ENCODE assay signal across 10 mouse cellular contexts in genomic region chr7:27606481-27607254, GRCm38 (mm10). TPM values are rescaled to one million over a fixed set of nuclear protein-coding genes. Genes with fewer than 3 reads are reported as not detected.
DNase-seq lines count a peak whose midpoint lies in the region; ATAC-seq and TF ChIP-seq lines count a peak whose summit lies in the region.
"Had no signal": no experiment of that assay in that cellular context is flagged by ENCODE, and none has a peak within 500 bp of the region (broad histone marks: within the 10 kb centered on the region; RNA-seq: fewer than 3 reads in every experiment).

No protein-coding gene starts in this region.

- DNase-seq in cerebellum, adult 2 months, result peak in 1 of 2 experiments; percentile 50
- no peak for DNase-seq in cerebellum, postnatal 36 days
- DNase-seq in hindbrain, embryonic 10.5 days (ENCODE audit: low spot score), result no peak
- no peak for DNase-seq in hindbrain, embryonic 14.5 days (ENCODE audit: low spot score)
- DNase-seq in testis, postnatal 14 days (ENCODE audit: low spot score), result no peak
- no peak for DNase-seq in natural killer cell, adult 2 months (ENCODE audit: low spot score in 2 of 2)

- peaks cover 38% of the 10 kb centered on the region for H3K36me3 ChIP-seq in hindbrain, embryonic 10.5 days
- H3K36me3 ChIP-seq in hindbrain, embryonic 14.5 days (replicated peaks; ENCODE audit: control insufficient read depth, insufficient read depth), result peaks cover 24% of the 10 kb centered on the region
- H3K36me3 ChIP-seq in testis, adult 2 months (ENCODE audit: control insufficient read depth, insufficient read depth, low read length), result peaks cover 2% of the 10 kb centered on the region; the same call in 1 of the 2 replicates

- H3K9me3 ChIP-seq in hindbrain, embryonic 10.5 days, result no peaks in the 10 kb centered on the region
- no peaks in the 10 kb centered on the region for H3K9me3 ChIP-seq in hindbrain, embryonic 14.5 days (ENCODE audit: control insufficient read depth, low read length)
- H3K9me3 ChIP-seq: midbrain, embryonic 10.5 days had no signal

- H3K4me3 ChIP-seq in cerebellum, adult 2 months (replicated peaks; ENCODE audit: insufficient read depth, low read depth, low read length), result no peak overlapping the region
- no peak overlapping the region for H3K4me3 ChIP-seq in hindbrain, embryonic 10.5 days
- H3K4me3 ChIP-seq in hindbrain, embryonic 14.5 days (replicated peaks; ENCODE audit: low read length), result no peak overlapping the region
- H3K4me3 ChIP-seq in testis, adult 2 months (ENCODE audit: control insufficient read depth, low read depth, low read length), result no peak overlapping the region
- H3K4me3 ChIP-seq: midbrain, embryonic 10.5 days had no signal

- H3K9ac ChIP-seq in hindbrain, embryonic 14.5 days, result no peak overlapping the region

- TF ChIP-seq POLR2A in cerebellum, adult 2 months (IDR thresholded peaks at IDR 0.05; ENCODE audit: borderline replicate concordance, insufficient read depth, low read length), result no peak
- TF ChIP-seq POLR2A in testis, adult 2 months (IDR thresholded peaks at IDR 0.05; ENCODE audit: control insufficient read depth, low read depth, low read length), result peak; percentile 50; the same call in 1 of the 2 replicates

- ATAC-seq in hindbrain, embryonic 14.5 days (ENCODE audit: low FRiP score), result no peak
- no peak for ATAC-seq in megakaryocyte progenitor cell, adult 5-6 weeks (replicated peaks; ENCODE audit: poor library complexity)

- H3K27ac ChIP-seq in cerebellum, adult 2 months (ENCODE audit: insufficient read depth, low read length), result peak overlapping the region; percentile 98
- H3K27ac ChIP-seq in hindbrain, embryonic 10.5 days, result peak overlapping the region; percentile 60
- H3K27ac ChIP-seq in hindbrain, embryonic 14.5 days, result no peak overlapping the region
- H3K27ac ChIP-seq in testis, adult 2 months (ENCODE audit: control insufficient read depth, insufficient read depth, low read depth, low read length), result peak overlapping the region; percentile 69

- H3K4me2 ChIP-seq in hindbrain, embryonic 14.5 days (replicated peaks), result no peak overlapping the region

- 34% methylated on average over 10 of the region's 10 CpGs for WGBS in cerebellum, adult 2 months
- 65% methylated on average over 10 of the region's 10 CpGs for WGBS in hindbrain, embryonic 10.5 days
- 67% methylated on average over 10 of the region's 10 CpGs for WGBS in hindbrain, embryonic 14.5 days

- H3K4me1 ChIP-seq in cerebellum, adult 2 months (ENCODE audit: control insufficient read depth, insufficient read depth, low read length), result peaks cover 85% of the 10 kb centered on the region
- peaks cover 45% of the 10 kb centered on the region for H3K4me1 ChIP-seq in hindbrain, embryonic 10.5 days (replicated peaks)
- peaks cover 29% of the 10 kb centered on the region; the same call in 1 of the 2 replicates for H3K4me1 ChIP-seq in hindbrain, embryonic 14.5 days (replicated peaks; ENCODE audit: control insufficient read depth, insufficient read depth, low read length)
- H3K4me1 ChIP-seq in testis, adult 2 months (ENCODE audit: control insufficient read depth, insufficient read depth, low read length), result peaks cover 18% of the 10 kb centered on the region

- no peak for TF ChIP-seq CTCF in cerebellum, adult 2 months (IDR thresholded peaks at IDR 0.05; ENCODE audit: borderline replicate concordance, insufficient read depth, low read depth, low read length)
- TF ChIP-seq CTCF in testis, adult 2 months (IDR thresholded peaks at IDR 0.05; ENCODE audit: control insufficient read depth, insufficient read depth, insufficient replicate concordance, low read depth, low read length), result no peak

- H3K27me3 ChIP-seq in cerebellum, adult 2 months (ENCODE audit: control insufficient read depth, insufficient read depth, low read length), result no peaks in the 10 kb centered on the region
- H3K27me3 ChIP-seq in hindbrain, embryonic 10.5 days (ENCODE audit: insufficient read depth, poor library complexity, severe bottlenecking), result no peaks in the 10 kb centered on the region
- no peaks in the 10 kb centered on the region for H3K27me3 ChIP-seq in hindbrain, embryonic 14.5 days (ENCODE audit: control insufficient read depth, insufficient read depth, low read length)
- no peaks in the 10 kb centered on the region for H3K27me3 ChIP-seq in testis, adult 2 months (ENCODE audit: control insufficient read depth, insufficient read depth, low read length)

RNA-seq across cellular contexts. Expression of gene Akt2, which starts 15.3 kb away (rescaled TPM):
- polyA plus RNA-seq in cerebellum, adult 2 months (2012; rRNA removed), result 106 and 119 TPM in 2 replicates
- polyA plus RNA-seq in hindbrain, embryonic 10.5 days (2016; fragmentation: Nextera tagmentation; extraction: Ambion mirVana), result 89.0 and 93.5 TPM in 2 replicates
- polyA plus RNA-seq in hindbrain, embryonic 14.5 days (2014; fragmentation: Nextera tagmentation; extraction: Ambion mirVana), result 51.1 and 62.7 TPM in 2 replicates
- polyA plus RNA-seq in testis, adult 2 months (2012; rRNA removed), result 54.9 and 58.7 TPM in 2 replicates
- total RNA-seq in megakaryocyte progenitor cell, adult 5-6 weeks (2015), result 33.8 and 40.3 TPM in 2 replicates
- 46.9 and 50.2 TPM in 2 replicates for total RNA-seq in megakaryocyte progenitor cell, adult 5-6 weeks (2017)

RNA-seq across cellular contexts. Expression of gene Ttc9b, which starts 47.0 kb away (rescaled TPM):
- 62.2 and 67.5 TPM in 2 replicates for polyA plus RNA-seq in cerebellum, adult 2 months (2012; rRNA removed)
- 3.3 and 10.9 TPM in 2 replicates for polyA plus RNA-seq in hindbrain, embryonic 10.5 days (2016; fragmentation: Nextera tagmentation; extraction: Ambion mirVana)
- 98.6 and 100 TPM in 2 replicates for polyA plus RNA-seq in hindbrain, embryonic 14.5 days (2014; fragmentation: Nextera tagmentation; extraction: Ambion mirVana)
- 0.29 and 0.51 TPM in 2 replicates for polyA plus RNA-seq in testis, adult 2 months (2012; rRNA removed)
- total RNA-seq in megakaryocyte progenitor cell, adult 5-6 weeks (2015), result not detected in 2 replicates
- not detected in 2 replicates for total RNA-seq in megakaryocyte progenitor cell, adult 5-6 weeks (2017)
- total RNA-seq: adrenal gland, postnatal 25 days had no signal

RNA-seq across cellular contexts. Expression of gene 2310022A10Rik, which starts 53.6 kb away (rescaled TPM):
- 45.7 and 46.2 TPM in 2 replicates for polyA plus RNA-seq in cerebellum, adult 2 months (2012; rRNA removed)
- 36.3 and 39.3 TPM in 2 replicates for polyA plus RNA-seq in hindbrain, embryonic 10.5 days (2016; fragmentation: Nextera tagmentation; extraction: Ambion mirVana)
- polyA plus RNA-seq in hindbrain, embryonic 14.5 days (2014; fragmentation: Nextera tagmentation; extraction: Ambion mirVana), result 25.1 and 26.4 TPM in 2 replicates
- polyA plus RNA-seq in testis, adult 2 months (2012; rRNA removed), result 27.6 and 28.1 TPM in 2 replicates
- total RNA-seq in megakaryocyte progenitor cell, adult 5-6 weeks (2015), result 13.4 and 14.1 TPM in 2 replicates
- 12.4 and 15.6 TPM in 2 replicates for total RNA-seq in megakaryocyte progenitor cell, adult 5-6 weeks (2017)

RNA-seq across cellular contexts. Expression of gene Pld3, which starts 53.6 kb away (rescaled TPM):
- 220 and 242 TPM in 2 replicates for polyA plus RNA-seq in cerebellum, adult 2 months (2012; rRNA removed)
- polyA plus RNA-seq in hindbrain, embryonic 10.5 days (2016; fragmentation: Nextera tagmentation; extraction: Ambion mirVana), result 55.7 and 73.2 TPM in 2 replicates
- polyA plus RNA-seq in hindbrain, embryonic 14.5 days (2014; fragmentation: Nextera tagmentation; extraction: Ambion mirVana), result 156 and 193 TPM in 2 replicates
- polyA plus RNA-seq in testis, adult 2 months (2012; rRNA removed), result 121 and 130 TPM in 2 replicates
- 9.3 and 9.4 TPM in 2 replicates for total RNA-seq in megakaryocyte progenitor cell, adult 5-6 weeks (2015)
- total RNA-seq in megakaryocyte progenitor cell, adult 5-6 weeks (2017), result 5.3 and 7.5 TPM in 2 replicates
